Mouse (Mus musculus) CH12.LX (cell line): ENCODE data around the gene Sestd1. TPM values are rescaled to one million over a fixed set of nuclear protein-coding genes. Genes with fewer than 3 reads are reported as not detected.

Experiments used
- DNase-seq: peaks from one replicate; pipeline ENCODE4 v3.0.0-alpha.2; 2013; ENCODE audit errors: extremely low read depth
- H3K27ac ChIP-seq: 2 replicates; pipeline ENCODE4 v1.5.1; 2012; ENCODE audit warnings: low read depth, mild to moderate bottlenecking, control low read depth, moderate library complexity; ENCODE audit not compliant: insufficient read depth
- H3K27me3 ChIP-seq: replicated peaks from 2 replicates; pipeline ENCODE3; 2012; ENCODE audit warnings: inconsistent platforms
- H3K36me3 ChIP-seq, 2 experiments: replicated peaks in 1 of 2; 2 replicates each; pipeline versions ENCODE3 to v1.6.1; 2012; ENCODE audit warnings: inconsistent platforms in 1 of 2, low read length in 1 of 2, mild to moderate bottlenecking in 1 of 2, mixed read lengths in 1 of 2, moderate library complexity in 1 of 2; ENCODE audit not compliant: control insufficient read depth in 1 of 2, insufficient read depth in 1 of 2
- H3K4me1 ChIP-seq, 2 experiments: 2 replicates each; pipeline ENCODE4 v1.6.1; 2012; ENCODE audit warnings: inconsistent platforms in 1 of 2, moderate library complexity in 1 of 2; ENCODE audit not compliant: insufficient read depth in 2 of 2, control insufficient read depth in 1 of 2
- H3K4me2 ChIP-seq: 2 replicates; pipeline ENCODE4 v1.6.1; 2012; ENCODE audit warnings: low read depth, mild to moderate bottlenecking, control low read depth; ENCODE audit not compliant: poor library complexity, insufficient read depth, severe bottlenecking
- H3K4me3 ChIP-seq, 3 experiments: fragments of 150-350 bp in 1 of 3; sonication (generic) in 1 of 3; replicated peaks in 1 of 3; 2 replicates each; pipeline versions ENCODE3 to v1.5.1; 2011 to 2012; ENCODE audit warnings: low read depth in 2 of 3, low read length in 2 of 3, mild to moderate bottlenecking in 2 of 3, moderate library complexity in 2 of 3, control low read depth in 1 of 3, improper control_type of control experiment in 1 of 3, inconsistent platforms in 1 of 3, mixed read lengths in 1 of 3; ENCODE audit not compliant: poor library complexity in 1 of 3
- H3K79me2 ChIP-seq: replicated peaks from 2 replicates; pipeline ENCODE4 v1.6.1; 2012; ENCODE audit warnings: mild to moderate bottlenecking, moderate library complexity; ENCODE audit not compliant: control insufficient read depth, poor library complexity, insufficient read depth, severe bottlenecking; ENCODE audit errors: extremely low read depth
- H3K9ac ChIP-seq: 2 replicates; pipeline ENCODE4 v1.6.1; 2012; ENCODE audit warnings: low read depth, mild to moderate bottlenecking, control low read depth, moderate library complexity; ENCODE audit not compliant: insufficient read depth
- H3K9me3 ChIP-seq: replicated peaks from 2 replicates; pipeline ENCODE3; 2012; ENCODE audit warnings: low read length, inconsistent platforms, mixed read lengths
- BHLHE40 ChIP-seq: IDR thresholded peaks from 2 replicates; pipeline ENCODE4 v1.6.1; 2011; ENCODE audit warnings: mild to moderate bottlenecking, low read depth, low read length, improper control_type of control experiment
- CHD1 ChIP-seq: IDR thresholded peaks from 2 replicates; pipeline ENCODE4 v1.6.1; 2012; ENCODE audit warnings: low read depth, low read length, improper control_type of control experiment, inconsistent platforms
- CHD2 ChIP-seq: IDR thresholded peaks from 2 replicates; pipeline ENCODE4 v1.6.1; 2011; ENCODE audit warnings: low read length, improper control_type of control experiment
- E2F4 ChIP-seq: IDR thresholded peaks from 2 replicates; pipeline ENCODE4 v1.6.1; 2011; ENCODE audit warnings: low read depth, low read length, improper control_type of control experiment; ENCODE audit not compliant: insufficient replicate concordance
- EP300 ChIP-seq: IDR thresholded peaks from 2 replicates; pipeline ENCODE4 v1.6.1; 2011; ENCODE audit warnings: low read length, improper control_type of control experiment
- ETS1 ChIP-seq: conservative IDR thresholded peaks from 2 replicates; pipeline ENCODE4 v1.6.1; 2012; ENCODE audit warnings: low read depth, mild to moderate bottlenecking, inconsistent platforms, low read length, improper control_type of control experiment, moderate library complexity
- GABPA ChIP-seq: IDR thresholded peaks from 2 replicates; pipeline ENCODE4 v1.6.1; 2012; ENCODE audit warnings: low read depth, low read length, improper control_type of control experiment, inconsistent platforms; ENCODE audit not compliant: insufficient replicate concordance
- HCFC1 ChIP-seq: IDR thresholded peaks from 2 replicates; pipeline ENCODE4 v1.6.1; 2012; ENCODE audit warnings: low read depth, mild to moderate bottlenecking, inconsistent platforms, low read length, improper control_type of control experiment
- IRF4 ChIP-seq: IDR thresholded peaks from 2 replicates; pipeline ENCODE4 v1.6.1; 2014; ENCODE audit warnings: low read depth, mild to moderate bottlenecking, inconsistent platforms, low read length, improper control_type of control experiment
- MAX ChIP-seq: IDR thresholded peaks from 2 replicates; pipeline ENCODE4 v1.6.1; 2011; ENCODE audit warnings: low read length, improper control_type of control experiment
- MAZ ChIP-seq: IDR thresholded peaks from 2 replicates; pipeline ENCODE4 v1.6.1; 2012; ENCODE audit warnings: low read depth, mild to moderate bottlenecking, inconsistent platforms, low read length, improper control_type of control experiment, moderate library complexity
- MEF2A ChIP-seq: IDR thresholded peaks from 2 replicates; pipeline ENCODE4 v1.6.1; 2014; ENCODE audit warnings: low read depth, mild to moderate bottlenecking, inconsistent platforms, low read length, improper control_type of control experiment, borderline replicate concordance
- MXI1 ChIP-seq: IDR thresholded peaks from 2 replicates; pipeline ENCODE4 v1.6.1; 2011; ENCODE audit warnings: mild to moderate bottlenecking, low read depth, low read length, improper control_type of control experiment
- NRF1 ChIP-seq: IDR thresholded peaks from 2 replicates; pipeline ENCODE4 v1.6.1; 2014; ENCODE audit warnings: low read depth, mild to moderate bottlenecking, inconsistent platforms, low read length, improper control_type of control experiment, moderate library complexity
- POLR2A ChIP-seq: IDR thresholded peaks from 2 replicates; pipeline ENCODE4 v1.6.1; 2011; ENCODE audit warnings: low read depth, mild to moderate bottlenecking, improper control_type of control experiment, low read length
- RAD21 ChIP-seq: IDR thresholded peaks from 2 replicates; pipeline ENCODE4 v1.6.1; 2011; ENCODE audit warnings: low read depth, mild to moderate bottlenecking, low read length, improper control_type of control experiment, moderate library complexity
- SIN3A ChIP-seq: IDR thresholded peaks from 2 replicates; pipeline ENCODE4 v1.6.1; 2012; ENCODE audit warnings: low read length, improper control_type of control experiment, inconsistent platforms
- SMC3 ChIP-seq: IDR thresholded peaks from 2 replicates; pipeline ENCODE4 v1.6.1; 2011; ENCODE audit warnings: low read depth, low read length, improper control_type of control experiment
- TBP ChIP-seq: conservative IDR thresholded peaks from 2 replicates; pipeline ENCODE4 v1.6.1; 2011; ENCODE audit warnings: low read depth, low read length, improper control_type of control experiment
- TCF12 ChIP-seq: IDR thresholded peaks from 2 replicates; pipeline ENCODE4 v1.6.1; 2014; ENCODE audit warnings: low read depth, mild to moderate bottlenecking, inconsistent platforms, low read length, improper control_type of control experiment
- USF1 ChIP-seq: IDR thresholded peaks from 2 replicates; pipeline ENCODE4 v1.6.1; 2014; ENCODE audit warnings: low read depth, mild to moderate bottlenecking, inconsistent platforms, low read length, improper control_type of control experiment
- ZC3H11A ChIP-seq: IDR thresholded peaks from 2 replicates; pipeline ENCODE4 v1.6.1; 2012; ENCODE audit warnings: low read depth, mild to moderate bottlenecking, inconsistent platforms, low read length, improper control_type of control experiment
- ZMIZ1 ChIP-seq: IDR thresholded peaks from 2 replicates; pipeline ENCODE4 v1.6.1; 2012; ENCODE audit warnings: low read depth, mild to moderate bottlenecking, inconsistent platforms, low read length, improper control_type of control experiment
- ZNF384 ChIP-seq: IDR thresholded peaks from 2 replicates; pipeline ENCODE4 v1.6.1; 2012; ENCODE audit warnings: low read depth, low read length, improper control_type of control experiment, inconsistent platforms
- dilution Hi-C: fragments of 300-500 bp; cut with MboI; formaldehyde crosslinking; loops from 2 replicates; pipeline ENCODE4 v1.14.3; 2020; ENCODE audit warnings: low sequenced_read_pairs; ENCODE audit not compliant: extremely low pct_unique_long_range_greater_than_20kb, extremely low pct_ligation_motif_present
- in situ Hi-C: fragments of 300-500 bp; cut with MboI; formaldehyde crosslinking; loops from 3 replicates; pipeline ENCODE4 v1.14.3; 2019; ENCODE audit warnings: low sequenced_read_pairs, low pct_ligation_motif_present, low pct_unique_long_range_greater_than_20kb, mixed read lengths
- polyA plus RNA-seq: library from polyadenylated mRNA; unstranded; fragments of >175 nt; gene quantifications from 2 replicates; pipeline ENCODE4 v1.2.1, GENCODE M21; 2012; ENCODE audit warnings: low read depth; ENCODE audit not compliant: insufficient read length
- total RNA-seq, 2 experiments: library from RNA; depleted of rRNA; stranded (reverse); fragments of 300-350 nt in 1 of 2; fragments of >200 nt in 1 of 2; gene quantifications; 2 replicates each; pipeline ENCODE4 v1.2.3; 2012 to 2014

Sestd1 gene
- total and polyA plus RNA-seq, 3 experiments, result not detected

GRCm38 (mm10) chr2:77309313-77309712 is 28.9 kb upstream of the Sestd1 start:
- Histone ChIP-seq H3K9ac (no peak overlapping the region), H3K4me3 (no peak overlapping the region), H3K27me3 (no peaks in the 10 kb centered on the region), H3K4me1 (no peaks in the 10 kb centered on the region), H3K79me2 (no peaks in the 10 kb centered on the region), H3K36me3 (no peaks in the 10 kb centered on the region), H3K4me2 (no peak overlapping the region), H3K9me3 (peaks cover 62% of the 10 kb centered on the region), H3K27ac (no peak overlapping the region)
- in situ Hi-C loops, result no loop called here
- TF ChIP-seq GABPA (no peak), SMC3 (no peak), POLR2A (no peak), EP300 (no peak), RAD21 (no peak), CHD1 (no peak), MEF2A (no peak), BHLHE40 (no peak), MAZ (no peak), ZC3H11A (no peak), SIN3A (no peak)
- no peak for DNase-seq
- dilution Hi-C loops, result no loop called here

GRCm38 (mm10) chr2:77304494-77304893 is 24.1 kb upstream of the Sestd1 start:
- H3K27ac ChIP-seq, result no peak overlapping the region

More at GRCm38 (mm10) chr2:77304494-77304893, 24.1 kb upstream of the Sestd1 start:
- Histone ChIP-seq H3K4me2 (no peak overlapping the region), H3K36me3 (no peaks in the 10 kb centered on the region), H3K79me2 (no peaks in the 10 kb centered on the region), H3K4me3 (no peak overlapping the region), H3K4me1 (no peaks in the 10 kb centered on the region), H3K9ac (no peak overlapping the region), H3K27me3 (no peaks in the 10 kb centered on the region), H3K9me3 (peaks cover 64% of the 10 kb centered on the region)
- TF ChIP-seq IRF4 (no peak), ZMIZ1 (no peak), HCFC1 (no peak), E2F4 (no peak), ETS1 (no peak), ZNF384 (no peak), TCF12 (no peak), CHD2 (no peak), EP300 (no peak), USF1 (no peak), MXI1 (no peak), NRF1 (no peak), SIN3A (no peak), TBP (no peak), MAX (no peak)
- no peak for DNase-seq
- dilution Hi-C loops (no loop called here), in situ Hi-C loops (no loop called here)
